17 mouse cellular contexts compared by ENCODE assay signal in genomic region chr14:27075084-27075483, GRCm38 (mm10). TPM values are rescaled to one million over a fixed set of nuclear protein-coding genes. Genes with fewer than 3 reads are reported as not detected.
DNase-seq lines count a peak whose midpoint lies in the region; ATAC-seq and TF ChIP-seq lines count a peak whose summit lies in the region.
"Had no signal": no experiment of that assay in that cellular context is flagged by ENCODE, and none has a peak within 500 bp of the region (broad histone marks: within the 10 kb centered on the region; RNA-seq: fewer than 3 reads in every experiment).

No protein-coding gene starts in this region.

- 64% methylated on average over 6 of the region's 6 CpGs for WGBS in heart, embryonic 13.5 days
- WGBS in heart, embryonic 12.5 days, result 62% methylated on average over 6 of the region's 6 CpGs
- 72% methylated on average over 6 of the region's 6 CpGs for WGBS in neural tube, embryonic 11.5 days
- whole genome bisulfite sequencing in limb, embryonic 14.5 days, result 14% methylated on average over 6 of the region's 6 CpGs

- peaks cover 76% of the 10 kb centered on the region for H3K4me1 ChIP-seq in heart, embryonic 13.5 days
- peaks cover 73% of the 10 kb centered on the region for H3K4me1 ChIP-seq in heart, embryonic 12.5 days (replicated peaks)
- peaks cover 35% of the 10 kb centered on the region for H3K4me1 ChIP-seq in neural tube, embryonic 11.5 days (ENCODE audit: control insufficient read depth, insufficient read depth, low read length)
- H3K4me1 ChIP-seq in limb, embryonic 14.5 days (ENCODE audit: control insufficient read depth, insufficient read depth, low read length), result peaks cover 67% of the 10 kb centered on the region

- DNase-seq in neural tube, embryonic 11.5 days (ENCODE audit: low spot score), result no peak
- no peak for DNase-seq in neural tube, embryonic 10.5 days (ENCODE audit: extremely low spot score, low spot score)
- DNase-seq in limb, embryonic 14.5 days (ENCODE audit: low spot score), result peak; percentile 63
- no peak for DNase-seq in urinary bladder, postnatal 25 days (ENCODE audit: low spot score)
- no peak for DNase-seq in frontal cortex, postnatal 14 days (ENCODE audit: low spot score in 2 of 2)
- DNase-seq: heart, adult 11 months; midbrain, embryonic 14.5 days; right cerebral cortex, postnatal 4 days; thymus, postnatal 14 days had no signal

- no peak for ATAC-seq in heart, embryonic 13.5 days (ENCODE audit: extremely low read depth, insufficient number of reproducible peaks, low FRiP score, low TSS enrichment)
- ATAC-seq in heart, embryonic 12.5 days (ENCODE audit: insufficient number of reproducible peaks, low FRiP score), result no peak
- no peak for ATAC-seq in neural tube, embryonic 11.5 days (ENCODE audit: insufficient read depth, low FRiP score, low TSS enrichment)
- peak; percentile 60; the same call in 1 of the 2 replicates for ATAC-seq in limb, embryonic 14.5 days (ENCODE audit: low FRiP score, low read depth)

- no peak overlapping the region for H3K27ac ChIP-seq in heart, embryonic 13.5 days (replicated peaks)
- H3K27ac ChIP-seq in heart, embryonic 12.5 days (ENCODE audit: poor library complexity, severe bottlenecking), result no peak overlapping the region
- H3K27ac ChIP-seq in neural tube, embryonic 11.5 days (ENCODE audit: low read depth, low read length), result 0 out of 2 replicates have a peak overlapping the region, but pooled peaks have one; percentile 27
- peak overlapping the region; percentile 79 for H3K27ac ChIP-seq in limb, embryonic 14.5 days (replicated peaks; ENCODE audit: low read depth, low read length)
- H3K27ac ChIP-seq: forebrain, embryonic 12.5 days; kidney, postnatal 0 days; layer of hippocampus, adult 2 months; left cerebral cortex, adult 2 months; neural tube, embryonic 12.5 days had no signal

- no peaks in the 10 kb centered on the region for H3K36me3 ChIP-seq in heart, embryonic 13.5 days
- no peaks in the 10 kb centered on the region for H3K36me3 ChIP-seq in heart, embryonic 12.5 days
- no peaks in the 10 kb centered on the region for H3K36me3 ChIP-seq in neural tube, embryonic 11.5 days (ENCODE audit: control insufficient read depth, insufficient read depth, low read length)
- H3K36me3 ChIP-seq in limb, embryonic 14.5 days (ENCODE audit: control insufficient read depth, insufficient read depth, low read length), result peaks cover 11% of the 10 kb centered on the region
- H3K36me3 ChIP-seq: forebrain, embryonic 12.5 days; neural tube, embryonic 12.5 days had no signal

- TF ChIP-seq POLR2A in limb, embryonic 14.5 days (IDR thresholded peaks at IDR 0.05; ENCODE audit: borderline replicate concordance, extremely low read depth, insufficient read depth, insufficient read length), result no peak

- no peak overlapping the region for H3K4me3 ChIP-seq in heart, embryonic 13.5 days
- H3K4me3 ChIP-seq in heart, embryonic 12.5 days, result no peak overlapping the region
- H3K4me3 ChIP-seq in neural tube, embryonic 11.5 days (ENCODE audit: low read depth, low read length), result no peak overlapping the region
- no peak overlapping the region for H3K4me3 ChIP-seq in limb, embryonic 14.5 days (replicated peaks; ENCODE audit: low read length)
- H3K4me3 ChIP-seq: forebrain, embryonic 12.5 days; layer of hippocampus, adult 2 months; left cerebral cortex, adult 2 months; neural tube, embryonic 12.5 days had no signal

- H3K9me3 ChIP-seq in heart, embryonic 13.5 days, result no peaks in the 10 kb centered on the region
- no peaks in the 10 kb centered on the region for H3K9me3 ChIP-seq in heart, embryonic 12.5 days (replicated peaks)
- H3K9me3 ChIP-seq in neural tube, embryonic 11.5 days (ENCODE audit: control insufficient read depth, low read length), result no peaks in the 10 kb centered on the region
- no peaks in the 10 kb centered on the region for H3K9me3 ChIP-seq in limb, embryonic 14.5 days (ENCODE audit: control insufficient read depth, low read length)
- H3K9me3 ChIP-seq: forebrain, embryonic 12.5 days; neural tube, embryonic 12.5 days had no signal

- no peak overlapping the region for H3K4me2 ChIP-seq in heart, embryonic 13.5 days
- H3K4me2 ChIP-seq in heart, embryonic 12.5 days, result no peak overlapping the region
- H3K4me2 ChIP-seq in neural tube, embryonic 11.5 days (ENCODE audit: low read depth), result no peak overlapping the region
- no peak overlapping the region for H3K4me2 ChIP-seq in limb, embryonic 14.5 days (replicated peaks; ENCODE audit: low read depth, low read length, severe bottlenecking)
- H3K4me2 ChIP-seq: forebrain, embryonic 12.5 days; liver, embryonic 11.5 days; neural tube, embryonic 12.5 days had no signal

- H3K27me3 ChIP-seq in heart, embryonic 13.5 days (replicated peaks), result no peaks in the 10 kb centered on the region
- H3K27me3 ChIP-seq in heart, embryonic 12.5 days (replicated peaks), result no peaks in the 10 kb centered on the region
- H3K27me3 ChIP-seq in neural tube, embryonic 11.5 days (ENCODE audit: control insufficient read depth, insufficient read depth, low read length), result no peaks in the 10 kb centered on the region
- H3K27me3 ChIP-seq in limb, embryonic 14.5 days (ENCODE audit: control insufficient read depth, insufficient read depth, low read length), result no peaks in the 10 kb centered on the region
- H3K27me3 ChIP-seq: forebrain, embryonic 12.5 days; neural tube, embryonic 12.5 days had no signal

- peak overlapping the region; percentile 24; the same call in 1 of the 2 replicates for H3K9ac ChIP-seq in heart, embryonic 13.5 days
- H3K9ac ChIP-seq in heart, embryonic 12.5 days, result no peak overlapping the region
- no peak overlapping the region for H3K9ac ChIP-seq in neural tube, embryonic 11.5 days (ENCODE audit: low read length)
- no peak overlapping the region for H3K9ac ChIP-seq in limb, embryonic 14.5 days (ENCODE audit: low read depth, low read length, severe bottlenecking)
- H3K9ac ChIP-seq: neural tube, embryonic 12.5 days had no signal

RNA-seq across cellular contexts. Expression of gene Il17rd, which starts 36.3 kb away (rescaled TPM):
- 1.3 and 1.5 TPM in 2 replicates for polyA plus RNA-seq in heart, embryonic 13.5 days (2015; fragmentation: Nextera tagmentation; extraction: Ambion mirVana)
- 1.5 and 1.7 TPM in 2 replicates for polyA plus RNA-seq in heart, embryonic 12.5 days (2016; fragmentation: Nextera tagmentation; extraction: Ambion mirVana)
- polyA plus RNA-seq in neural tube, embryonic 11.5 days (2014; fragmentation: Nextera tagmentation; extraction: Ambion mirVana), result 3.7 and 4.1 TPM in 2 replicates
- polyA plus RNA-seq in limb, embryonic 14.5 days (2012; rRNA removed), result 15.4 and 19.1 TPM in 2 replicates
- polyA plus RNA-seq in limb, embryonic 14.5 days (2014; fragmentation: Nextera tagmentation; extraction: Ambion mirVana), result 6.0 and 9.3 TPM in 2 replicates

RNA-seq across cellular contexts. Expression of gene Arhgef3, which starts 39.6 kb away (rescaled TPM):
- 13.2 and 13.3 TPM in 2 replicates for polyA plus RNA-seq in heart, embryonic 13.5 days (2015; fragmentation: Nextera tagmentation; extraction: Ambion mirVana)
- polyA plus RNA-seq in heart, embryonic 12.5 days (2016; fragmentation: Nextera tagmentation; extraction: Ambion mirVana), result 17.6 and 18.9 TPM in 2 replicates
- polyA plus RNA-seq in neural tube, embryonic 11.5 days (2014; fragmentation: Nextera tagmentation; extraction: Ambion mirVana), result 5.1 and 7.2 TPM in 2 replicates
- 14.3 and 14.8 TPM in 2 replicates for polyA plus RNA-seq in limb, embryonic 14.5 days (2012; rRNA removed)
- 22.5 and 26.1 TPM in 2 replicates for polyA plus RNA-seq in limb, embryonic 14.5 days (2014; fragmentation: Nextera tagmentation; extraction: Ambion mirVana)

Comparison
In these comparisons a context has a peak if more than half of its experiments do, and no peak if none do; other contexts are left out.
1. H3K27ac ChIP-seq: peak in neural tube, embryonic 11.5 days (single experiment) and limb, embryonic 14.5 days (single experiment); none in heart, embryonic 13.5 days (single experiment) and heart, embryonic 12.5 days (single experiment).